Mouse (Mus musculus): ENCODE measurements around the gene Gpr62. TPM values are rescaled to one million over a fixed set of nuclear protein-coding genes. Genes with fewer than 3 reads are reported as not detected.

The Gpr62 gene
- total RNA-seq, 2 experiments from 2014 or later, result 1.8 to 2.0 TPM

DNA sequence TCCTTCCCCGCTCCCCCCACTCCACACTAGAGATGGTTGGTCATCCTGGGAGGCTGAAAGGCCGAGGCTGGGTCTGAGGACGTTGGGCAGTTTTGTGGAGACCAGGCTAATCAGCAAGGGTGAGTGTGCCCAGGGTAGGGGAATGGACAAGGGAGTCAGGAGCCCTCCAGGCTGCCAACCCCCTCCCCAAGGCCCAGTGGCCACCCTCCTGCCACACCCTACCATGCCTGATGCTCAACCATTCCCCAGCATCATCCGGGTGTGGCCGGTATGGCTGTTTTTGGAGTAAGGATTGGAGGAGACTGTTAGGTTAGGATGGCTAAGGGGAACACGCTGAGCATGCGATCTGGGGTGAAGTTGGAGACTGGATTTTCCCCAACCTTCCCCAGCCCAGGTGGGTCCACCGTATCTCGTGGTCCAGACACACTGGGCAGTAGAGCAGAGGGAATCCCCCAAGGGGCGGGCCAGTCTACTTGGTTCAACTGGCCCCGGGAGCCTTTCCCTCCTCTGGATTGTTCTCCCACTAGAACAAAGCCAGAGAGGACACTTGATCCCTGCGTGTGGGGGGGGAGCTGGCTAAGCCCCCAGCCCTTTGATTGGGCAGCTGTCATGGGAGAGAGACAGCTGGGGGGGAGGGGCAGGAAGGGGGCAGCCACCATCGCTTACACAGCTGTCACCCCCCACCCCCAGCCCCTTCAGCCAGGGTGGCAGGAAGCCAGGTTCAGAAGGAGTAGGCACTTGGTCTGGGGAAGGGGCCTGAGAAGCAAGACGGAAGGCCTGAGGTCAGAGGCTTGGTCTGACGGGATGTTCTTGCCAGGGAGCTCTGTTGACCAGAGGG, 9.2 kb downstream of the Gpr62 start:
- DNase-seq (ENCODE audit: low spot score in 2 of 2), result no peak

DNA sequence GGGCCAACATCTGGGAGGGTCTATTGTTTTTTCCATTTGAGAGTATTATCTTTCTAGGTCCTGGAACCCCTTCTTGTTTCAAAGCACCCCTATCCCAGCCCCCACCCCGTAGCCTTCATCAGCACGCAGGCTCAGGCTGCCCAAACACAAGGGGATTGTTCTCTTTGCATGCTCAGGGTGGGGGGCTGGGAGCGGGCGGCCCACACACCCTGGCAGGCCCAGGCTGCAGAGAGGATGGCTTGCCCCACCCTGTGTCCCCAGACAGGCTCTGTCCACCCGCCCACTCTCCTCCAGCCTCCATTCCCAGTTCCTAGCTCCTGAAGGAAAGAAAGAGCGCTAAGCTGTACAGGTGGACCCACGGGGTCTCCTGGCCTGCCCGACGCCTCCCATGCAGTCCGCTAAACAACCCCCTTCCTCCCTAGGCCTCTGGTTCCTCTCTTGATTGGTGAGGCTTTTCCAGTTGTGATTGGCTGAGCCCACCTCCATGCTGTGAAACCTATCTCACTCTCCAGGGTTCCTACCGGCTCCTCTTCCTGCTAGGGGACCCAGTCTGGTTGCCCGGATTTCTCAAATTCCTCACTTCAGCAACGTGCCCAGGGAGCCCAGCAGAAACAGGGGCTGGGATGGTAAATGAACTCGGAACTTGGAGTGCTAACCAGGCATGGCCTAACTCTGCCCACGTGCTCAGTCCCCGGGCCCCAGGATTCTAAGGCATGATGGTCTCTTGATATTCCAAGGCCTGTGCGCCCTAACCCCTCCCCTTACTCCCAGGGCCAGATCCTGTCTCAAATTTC, 10.7 kb downstream of the Gpr62 start:
- DNase-seq (ENCODE audit: low spot score in 2 of 2), result peak in 1 of 2 experiments; percentile 45

DNA sequence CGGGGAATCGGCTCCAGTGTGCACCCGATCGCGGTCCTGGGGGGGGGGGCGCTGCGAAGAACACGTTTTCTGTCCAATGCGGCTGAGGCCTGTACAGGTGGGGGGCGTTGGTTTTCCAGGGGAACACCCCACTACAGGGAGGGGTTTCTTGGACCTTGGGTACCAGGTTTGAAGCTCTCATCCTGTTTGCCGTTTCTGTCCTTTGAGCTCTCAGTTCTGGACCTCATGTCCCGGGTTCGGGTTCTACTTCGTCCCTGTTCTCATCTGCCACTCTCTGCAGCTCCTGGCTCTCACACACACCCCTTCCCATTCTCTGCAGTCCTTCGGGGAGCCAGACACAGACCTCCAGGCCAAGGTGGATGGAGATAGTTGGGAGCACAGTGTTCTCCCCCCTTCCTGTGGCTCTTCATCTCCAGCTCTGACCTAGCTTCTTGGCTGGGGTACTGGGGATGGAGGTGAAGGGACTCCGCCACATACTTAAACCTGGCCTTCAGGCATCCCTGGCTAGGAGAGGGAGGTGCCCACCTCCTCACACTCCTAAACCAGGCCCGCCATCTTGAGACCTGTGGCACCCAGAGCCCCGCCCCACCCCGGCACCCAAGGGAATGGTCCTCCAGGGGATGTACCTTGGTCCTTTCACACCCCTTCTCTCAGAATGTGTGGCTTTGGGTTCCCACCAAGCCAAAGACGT, 11.5 kb downstream of the Gpr62 start:
- DNase-seq (ENCODE audit: low spot score in 2 of 2), result no peak

DNA sequence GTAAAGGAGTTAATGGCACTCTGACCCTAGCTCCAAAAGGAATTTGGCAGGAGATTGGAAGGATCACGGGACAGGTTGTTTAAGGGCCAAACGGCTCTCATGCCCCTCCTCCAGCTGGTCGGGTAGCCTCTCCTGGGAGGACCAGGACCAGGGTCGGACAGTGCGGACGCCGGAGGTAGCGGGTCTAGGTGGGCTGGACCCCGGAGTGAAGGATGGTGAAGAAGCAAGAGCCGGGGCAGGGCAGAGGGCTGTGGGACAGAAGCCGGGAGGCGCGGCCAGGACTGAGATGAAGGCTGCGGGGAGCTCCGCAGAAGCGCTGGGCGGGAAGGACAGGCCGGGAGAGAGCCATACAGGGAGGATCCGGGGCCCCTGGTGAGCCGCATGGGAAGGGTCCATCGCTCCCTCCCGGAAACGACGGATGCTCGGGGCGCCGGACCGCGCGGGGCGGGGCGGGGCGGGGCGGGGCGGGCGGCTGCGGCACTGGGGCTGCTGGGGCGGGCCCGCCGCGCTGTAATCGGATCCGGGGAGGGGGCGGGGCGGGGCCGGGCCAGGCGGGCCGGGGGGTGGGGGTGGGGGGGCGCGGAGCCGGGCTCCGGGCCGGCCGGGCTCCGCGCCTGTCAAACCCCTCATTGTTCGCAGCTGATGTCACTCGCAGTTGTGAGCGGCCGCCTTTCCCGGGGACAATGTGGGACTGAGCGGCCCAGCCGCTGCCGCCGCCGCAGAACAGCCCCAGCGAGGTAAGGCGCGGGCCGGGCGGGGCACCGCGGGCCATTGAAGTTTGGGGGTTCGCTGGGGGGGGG, 12.3 kb downstream of the Gpr62 start, which contains the start of gene Pcbp4:
TSS of gene Pcbp4 (plus strand) at position 21 of the 800 bp plus-strand sequence.
- peak; percentile 53 to 68 for DNase-seq (ENCODE audit: low spot score in 2 of 2)

DNA sequence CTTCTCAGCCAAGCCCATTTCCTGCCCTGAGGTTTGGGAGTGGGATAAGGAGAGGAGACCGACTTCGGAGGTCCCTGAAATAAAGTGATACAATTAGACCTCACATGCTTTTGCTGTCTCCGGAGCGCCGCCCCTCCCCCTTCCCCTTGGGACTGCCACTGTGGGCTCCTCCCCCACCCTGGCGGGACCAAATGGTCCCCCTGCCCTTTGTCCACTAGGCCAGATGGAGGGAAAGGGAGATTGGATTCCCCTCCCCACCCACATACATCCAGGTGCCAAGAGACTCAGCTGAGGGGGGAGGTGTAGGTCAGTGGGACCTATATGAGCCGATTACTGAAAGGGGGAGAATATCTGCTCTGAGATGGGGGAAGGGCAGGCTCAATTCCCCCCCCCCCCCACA, 12.9 kb downstream of the Gpr62 start:
- DNase-seq (ENCODE audit: low spot score in 2 of 2), result peak; percentile 47 to 66

DNA sequence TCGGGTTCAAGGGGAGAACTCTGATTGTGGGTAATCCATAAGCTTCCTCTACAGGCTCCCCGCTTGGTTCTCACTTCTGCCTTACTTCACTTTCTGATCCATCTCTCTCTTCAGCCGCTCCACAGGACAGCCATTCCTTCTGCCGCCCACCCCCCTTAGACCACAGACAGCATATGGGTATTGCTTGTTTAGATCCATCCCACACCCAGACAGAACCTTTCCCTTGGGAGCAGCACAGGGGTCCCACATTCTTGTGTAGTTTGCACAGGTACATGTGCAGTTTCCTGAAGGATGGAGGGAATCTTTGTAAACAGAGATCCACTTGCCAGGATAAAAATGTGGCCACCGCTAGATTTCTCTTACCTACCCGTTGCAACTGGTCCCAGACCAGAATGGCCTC, 13.4 kb downstream of the Gpr62 start:
- DNase-seq (ENCODE audit: low spot score in 2 of 2), result no peak

DNA sequence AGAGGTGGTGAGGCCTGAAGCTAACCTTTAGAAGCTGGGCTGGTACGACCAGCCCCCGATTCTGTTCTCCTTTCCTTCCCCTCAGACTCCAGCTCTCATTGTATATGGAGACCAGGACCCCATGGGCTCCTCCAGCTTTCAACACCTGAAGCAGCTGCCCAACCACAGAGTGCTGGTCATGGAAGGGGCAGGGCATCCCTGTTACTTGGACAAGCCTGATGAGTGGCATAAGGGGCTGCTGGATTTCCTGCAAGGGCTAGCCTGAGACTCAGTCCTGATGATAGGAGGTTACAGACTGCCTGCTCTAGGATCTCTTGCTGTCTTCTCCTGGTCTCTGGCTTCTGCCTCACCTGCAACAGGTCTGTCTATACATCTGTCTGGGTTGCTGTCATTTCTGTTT, 13.8 kb downstream of the Gpr62 start:
- no peak for DNase-seq (ENCODE audit: low spot score in 2 of 2)

DNA sequence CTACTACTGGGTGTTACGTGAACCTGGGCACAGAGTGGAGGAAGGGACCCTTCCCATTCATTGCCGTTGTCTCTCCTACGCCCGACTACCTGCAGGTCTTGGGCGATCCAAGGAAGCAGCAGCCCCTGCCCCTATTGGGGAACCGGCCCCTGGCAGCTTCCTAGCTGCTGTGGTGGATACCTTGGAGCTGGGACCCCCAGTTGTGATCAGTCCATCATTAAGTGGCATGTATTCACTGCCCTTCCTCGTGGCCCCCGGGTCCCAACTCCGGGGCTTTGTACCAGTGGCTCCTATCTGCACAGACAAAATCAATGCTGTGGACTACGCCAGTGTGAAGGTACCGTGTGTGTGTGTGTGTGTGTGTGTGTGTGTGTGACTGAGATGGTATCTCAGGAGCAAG, 14.4 kb downstream of the Gpr62 start:
- no peak for DNase-seq (ENCODE audit: low spot score in 2 of 2)

DNA sequence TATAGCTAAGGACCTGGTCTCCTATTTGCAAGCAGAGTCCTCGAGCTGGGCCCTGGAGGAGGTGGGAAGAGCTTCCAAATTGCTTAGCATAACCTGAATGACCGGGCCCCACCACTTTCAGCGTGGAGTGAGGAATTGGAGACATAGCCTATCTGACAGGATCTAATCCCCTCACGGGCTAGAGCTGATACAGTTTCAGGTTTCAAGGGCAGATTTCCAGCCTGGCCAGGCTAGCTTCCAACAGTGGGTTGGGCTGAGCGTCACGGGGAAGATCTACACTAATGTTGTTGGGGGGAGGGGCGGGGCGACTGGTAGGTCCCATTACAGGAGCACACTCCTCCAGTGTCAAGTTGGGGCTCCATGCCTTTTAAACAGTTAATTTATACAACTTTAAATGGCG, 15.1 kb downstream of the Gpr62 start:
- DNase-seq (ENCODE audit: low spot score in 2 of 2), result no peak

DNA sequence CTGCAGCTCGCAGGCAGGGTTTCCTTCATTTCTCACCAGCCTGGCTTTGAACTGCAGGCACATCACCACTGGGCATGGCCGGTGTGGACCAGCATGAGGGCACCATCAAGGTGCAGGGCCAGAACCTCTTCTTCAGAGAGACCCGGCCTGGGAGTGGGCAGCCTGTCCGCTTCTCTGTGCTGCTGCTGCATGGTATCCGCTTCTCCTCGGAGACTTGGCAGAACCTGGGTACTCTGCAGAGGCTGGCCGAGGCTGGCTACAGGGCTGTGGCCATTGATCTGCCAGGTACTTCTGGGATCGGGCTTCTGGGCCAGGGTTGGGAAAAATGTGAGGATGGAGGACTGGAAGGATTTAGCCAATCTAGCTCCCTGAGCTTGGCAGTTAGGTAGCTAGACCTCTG, 15.8 kb downstream of the Gpr62 start:
- DNase-seq (ENCODE audit: low spot score in 2 of 2), result no peak

DNA sequence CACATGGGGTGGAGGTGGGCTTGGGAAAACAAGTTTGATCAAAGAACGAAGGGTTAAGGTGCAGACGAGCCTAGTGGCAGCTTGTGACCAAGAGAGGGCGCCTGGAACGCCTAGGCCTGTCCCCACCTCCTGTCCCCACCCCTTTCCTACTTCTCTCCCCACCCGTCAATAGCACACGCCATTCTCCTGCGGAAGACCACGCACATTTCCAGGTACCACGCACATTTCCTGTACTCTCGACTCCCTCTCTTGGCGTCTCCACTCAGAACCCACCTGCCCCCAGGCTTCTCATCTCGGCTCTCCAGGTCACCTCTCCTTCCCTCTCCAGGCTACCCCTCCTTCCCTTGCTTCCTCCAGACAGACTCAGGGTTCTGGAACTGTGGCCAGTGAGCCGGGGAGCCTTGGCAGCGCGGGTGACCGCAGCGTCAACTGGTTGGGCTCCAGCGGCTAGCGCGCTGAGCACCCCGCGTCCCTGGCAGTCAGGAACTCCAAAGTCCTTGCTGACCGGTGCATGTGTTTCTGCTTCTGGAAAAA, 17.2 kb downstream of the Gpr62 start:
- peak; percentile 68 to 76 for DNase-seq (ENCODE audit: low spot score in 2 of 2)

DNA sequence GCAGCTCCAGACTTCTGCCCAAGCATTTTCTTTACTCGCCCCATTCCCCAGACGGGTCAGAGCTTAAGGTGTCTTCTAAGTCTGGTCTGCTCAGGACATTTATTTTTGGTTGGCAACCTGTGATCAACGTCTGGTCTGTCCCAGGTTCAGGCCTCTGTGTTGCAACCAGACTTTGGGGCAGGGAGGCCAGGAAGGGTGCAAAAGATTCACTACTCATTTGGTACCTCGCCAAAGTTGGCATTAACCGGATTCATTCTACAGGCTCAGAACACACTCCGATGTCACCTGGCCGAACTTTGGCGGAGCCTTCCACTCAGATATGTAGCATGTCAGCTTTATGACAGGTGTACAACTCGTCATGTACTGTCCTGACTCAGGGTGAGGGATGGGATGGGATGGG, 17.8 kb downstream of the Gpr62 start:
- no peak for DNase-seq (ENCODE audit: low spot score in 2 of 2)

DNA sequence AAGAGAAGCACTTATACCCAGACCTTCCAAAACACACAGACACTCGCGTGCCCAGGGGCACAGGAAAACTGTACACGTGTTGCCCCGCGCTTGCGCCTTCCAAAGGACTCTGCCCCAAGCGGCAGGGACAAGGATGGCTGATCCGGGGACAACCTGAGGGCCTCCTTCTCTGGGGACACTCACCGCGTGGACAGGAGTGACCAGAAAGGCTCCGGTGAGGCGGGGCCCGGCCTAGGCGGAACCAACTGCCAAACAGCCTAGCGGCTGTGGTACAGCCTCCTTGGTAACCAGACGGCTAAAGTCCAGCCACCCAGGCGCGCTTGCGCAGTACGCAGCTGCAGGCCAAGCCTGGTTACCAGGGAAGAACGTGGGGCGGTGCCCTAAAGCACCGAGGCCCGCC, 18.4 kb downstream of the Gpr62 start, which contains the start of the genes Abhd14b and Abhd14a:
TSS of gene Abhd14b (plus strand) at position 112 of the 400 bp plus-strand sequence.
TSS of gene Abhd14a (minus strand) at position 331 of the 400 bp plus-strand sequence.
- peak; percentile 88 to 93 for DNase-seq (ENCODE audit: low spot score in 2 of 2)

DNA sequence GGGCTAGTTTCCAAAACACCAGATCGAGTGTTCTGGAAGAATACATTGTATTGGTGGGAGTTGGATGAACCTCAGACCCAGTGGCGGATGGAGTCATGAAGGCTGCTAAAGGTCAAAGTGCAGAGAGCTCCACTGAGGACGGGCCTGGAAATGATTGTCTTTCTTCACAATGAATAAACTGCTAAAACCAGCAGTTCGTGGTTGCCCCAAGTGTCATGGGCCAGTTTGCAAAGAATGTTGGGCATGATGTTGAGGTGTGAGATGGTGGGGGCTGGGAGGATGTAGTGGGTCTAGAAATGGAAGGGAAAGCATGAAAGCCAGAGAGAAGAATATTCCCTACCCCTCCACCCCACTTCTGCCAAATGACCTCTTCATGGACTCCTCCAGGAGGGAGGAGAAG, 20.9 kb downstream of the Gpr62 start:
- no peak for DNase-seq (ENCODE audit: low spot score in 2 of 2)

DNA sequence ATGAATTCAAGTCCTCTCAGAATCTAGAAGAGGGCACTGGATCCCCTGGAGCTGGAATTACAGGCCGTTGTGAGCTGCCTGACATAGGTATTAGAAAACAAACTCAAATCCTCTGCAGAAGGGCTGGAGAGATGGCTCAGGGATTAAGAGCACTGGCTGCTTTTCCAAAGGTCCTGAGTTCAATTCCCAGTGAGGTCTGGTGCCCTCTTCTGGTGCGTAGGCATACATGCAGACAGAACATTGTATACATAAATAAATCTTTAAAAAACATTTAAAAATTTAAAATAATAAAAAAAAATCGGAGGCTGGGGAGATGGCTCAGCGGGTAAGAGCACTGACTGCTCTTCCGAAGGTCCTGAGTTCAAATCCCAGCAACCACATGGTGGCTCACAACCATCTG, 23.1 kb downstream of the Gpr62 start:
- no peak for DNase-seq (ENCODE audit: low spot score in 2 of 2)

DNA sequence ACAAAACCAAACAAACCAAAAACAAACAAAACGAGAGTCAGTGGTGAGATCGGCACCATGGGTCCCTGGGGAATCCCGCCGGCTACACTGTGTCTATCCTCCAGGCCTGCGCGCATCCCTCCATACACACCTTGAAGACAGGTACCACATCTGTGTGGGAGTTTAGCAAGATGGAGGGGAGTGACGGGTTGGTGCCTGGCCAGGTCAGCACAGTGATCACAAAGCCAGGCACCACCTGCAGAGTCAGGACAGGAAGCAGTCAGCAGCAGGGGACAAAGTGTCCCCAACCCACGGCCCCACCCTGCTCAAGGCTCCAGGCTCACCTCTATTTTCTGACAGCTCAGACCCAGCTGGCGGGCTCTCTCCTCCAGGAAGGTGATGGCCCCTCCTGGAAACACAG, 29.2 kb downstream of the Gpr62 start:
- DNase-seq (ENCODE audit: low spot score in 2 of 2), result no peak

DNA sequence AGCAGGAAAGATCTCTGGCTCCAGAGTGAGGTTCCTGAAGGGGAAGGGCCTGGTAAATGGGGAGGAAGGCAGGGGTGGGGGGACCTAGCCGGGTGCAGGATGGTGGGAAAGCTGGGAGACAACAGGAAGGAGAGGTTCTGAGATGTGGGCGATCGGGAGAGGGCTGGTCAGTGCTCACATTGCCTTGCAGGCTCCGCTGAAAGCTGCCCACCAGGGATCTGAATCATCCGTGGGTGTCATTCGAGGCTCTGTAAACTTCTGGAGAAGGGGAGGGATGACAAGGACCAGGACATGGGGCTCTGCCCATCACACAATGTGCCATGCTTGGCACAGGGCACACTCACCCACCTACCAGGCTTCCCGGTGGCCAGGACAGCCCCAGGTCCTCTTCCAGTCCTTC, 32.3 kb downstream of the Gpr62 start:
- no peak for DNase-seq (ENCODE audit: low spot score in 2 of 2)

DNA sequence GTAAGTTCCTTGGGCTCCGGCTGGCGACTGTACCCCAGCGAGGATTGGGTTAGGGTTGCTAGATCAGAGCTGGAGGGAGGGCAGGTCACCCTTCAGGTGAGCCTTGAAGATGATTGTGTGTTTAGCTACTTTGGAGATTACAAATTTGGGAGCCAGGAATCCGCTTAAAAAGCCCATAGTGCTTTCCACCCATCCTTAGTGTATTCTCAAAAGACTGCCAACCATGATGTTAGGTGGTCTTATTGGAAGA, 35.8 kb downstream of the Gpr62 start:
- no peak for DNase-seq (ENCODE audit: low spot score in 2 of 2)

DNA sequence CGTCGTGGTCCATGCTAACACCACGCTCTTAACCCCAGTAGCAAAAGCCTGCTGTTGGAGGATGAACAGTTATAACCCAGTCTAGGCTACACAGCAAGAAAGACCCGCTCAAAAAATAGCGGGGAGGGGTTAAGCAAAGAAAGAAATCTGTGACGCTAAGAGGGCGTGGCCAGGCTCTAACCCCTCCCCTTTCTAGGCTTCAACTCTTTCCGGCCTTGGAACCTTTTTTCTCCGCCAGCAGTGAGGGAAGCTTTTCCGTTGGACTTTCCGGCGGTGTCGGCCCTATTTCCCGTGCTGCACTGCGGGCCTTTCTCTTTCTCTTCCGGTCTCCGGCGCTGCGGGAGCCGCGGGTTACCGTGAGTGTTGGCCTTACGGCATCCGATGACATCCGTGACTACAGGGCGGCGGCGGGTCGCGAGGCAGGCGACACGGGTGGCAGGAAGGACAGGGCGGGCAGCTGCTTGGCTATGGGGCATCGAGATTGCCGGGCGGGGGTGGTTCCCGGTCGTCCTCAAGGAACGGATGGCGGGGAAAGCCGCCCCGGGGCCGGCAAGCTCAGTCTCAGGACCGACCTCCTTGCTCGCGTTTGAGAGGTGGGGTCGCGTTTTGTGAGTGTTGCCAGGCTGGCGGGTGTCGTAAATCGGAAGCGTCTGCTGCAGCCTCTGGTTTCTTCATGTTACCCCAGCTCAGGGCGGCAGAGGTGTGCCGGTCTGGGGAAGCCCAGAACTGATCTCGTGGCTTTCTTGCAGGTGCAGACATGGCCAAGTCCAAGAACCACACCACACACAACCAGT, 36.3 kb downstream of the Gpr62 start, which contains the start of gene Rpl29:
TSS of gene Rpl29 (plus strand) at position 234 of the 794 bp plus-strand sequence.
- DNase-seq (ENCODE audit: low spot score in 2 of 2), result peak; percentile 97

DNA sequence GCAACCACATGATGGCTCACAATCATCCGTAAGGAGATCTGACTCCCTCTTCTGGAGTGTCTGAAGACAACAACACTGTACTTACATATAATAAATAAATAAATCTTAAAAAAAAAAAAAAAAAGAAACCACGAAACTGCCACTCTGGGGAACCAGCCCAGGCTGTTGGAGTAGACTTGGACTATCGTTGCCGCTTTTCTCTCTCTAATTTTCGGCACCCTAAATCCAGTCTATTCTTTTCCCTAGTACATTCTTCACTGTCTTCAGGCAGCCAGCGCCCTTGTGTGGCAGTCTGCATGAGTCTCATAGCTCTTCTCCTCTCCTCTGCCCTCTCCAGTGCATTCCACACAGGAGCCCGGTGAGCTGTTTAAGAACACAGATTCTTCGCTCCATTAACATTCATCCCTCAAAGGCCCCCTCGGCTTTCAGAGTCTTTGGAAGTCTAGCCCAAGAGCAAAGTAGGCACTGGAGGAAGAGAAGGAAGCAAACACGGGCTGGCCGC, 37.0 kb downstream of the Gpr62 start:
- DNase-seq (ENCODE audit: low spot score in 2 of 2), result no peak
